Mouse (Mus musculus) liver, embryonic 11.5 days (tissue): ENCODE results near the gene Cacna1g. TPM values are rescaled to one million over a fixed set of nuclear protein-coding genes. Genes with fewer than 3 reads are reported as not detected.

Source experiments
- ATAC-seq: fragments of 200-750 bp; cut with Nextera tagmentation; replicated peaks from 2 replicates; pipeline ENCODE4 v1.8.0; 2017; ENCODE audit warnings: moderate number of reproducible peaks, mild to moderate bottlenecking, moderate TSS enrichment, moderate library complexity; ENCODE audit not compliant: low FRiP score
- DNase-seq: peaks from one replicate; pipeline ENCODE4 v3.0.0-alpha.2; 2017; ENCODE audit warnings: low spot score
- H3K27ac ChIP-seq: fragments of 300-500 bp; sonication (generic); 2 replicates; pipeline ENCODE4 v1.5.1; 2014; ENCODE audit warnings: mild to moderate bottlenecking, low read depth, low read length, control low read depth
- H3K27me3 ChIP-seq: fragments of 300-500 bp; sonication (generic); replicated peaks from 2 replicates; pipeline ENCODE4 v1.6.1; 2014; ENCODE audit warnings: low read length, mixed read lengths; ENCODE audit not compliant: control insufficient read depth, insufficient read depth
- H3K36me3 ChIP-seq: fragments of 300-500 bp; sonication (generic); 2 replicates; pipeline ENCODE4 v1.6.1; 2014; ENCODE audit warnings: mild to moderate bottlenecking, low read length, moderate library complexity, mixed read lengths; ENCODE audit not compliant: control insufficient read depth, insufficient read depth
- H3K4me1 ChIP-seq: fragments of 300-500 bp; sonication (generic); replicated peaks from 2 replicates; pipeline ENCODE4 v1.6.1; 2014; ENCODE audit warnings: low read length, mixed read lengths; ENCODE audit not compliant: control insufficient read depth, insufficient read depth
- H3K4me2 ChIP-seq: fragments of 300-500 bp; sonication (generic); 2 replicates; pipeline ENCODE4 v1.6.1; 2014; ENCODE audit warnings: mild to moderate bottlenecking, control low read depth, moderate library complexity
- H3K4me3 ChIP-seq: fragments of 300-500 bp; sonication (generic); 2 replicates; pipeline ENCODE4 v1.5.1; 2014; ENCODE audit warnings: low read depth, low read length, control low read depth
- H3K9ac ChIP-seq: fragments of 300-500 bp; sonication (generic); 2 replicates; pipeline ENCODE4 v1.6.1; 2014; ENCODE audit warnings: low read depth, low read length, control low read depth
- H3K9me3 ChIP-seq: fragments of 300-500 bp; sonication (generic); 2 replicates; pipeline ENCODE4 v1.6.1; 2016; ENCODE audit warnings: low read length, inconsistent platforms, mixed read lengths; ENCODE audit not compliant: control insufficient read depth
- WGBS: fragments of 180-500 bp; shearing (Covaris S2); extraction: QIAGEN DNeasy Blood & Tissue Kit; methylation state at CpG from one replicate; pipeline ENCODE4 v1.1.7; 2014; 5-methylcytosine and 5-hydroxymethylcytosine counted together
- polyA plus RNA-seq: library from polyadenylated mRNA; unstranded; fragments of >200 nt; fragmentation: Nextera tagmentation; extraction: Ambion mirVana; gene quantifications from 2 replicates; pipeline ENCODE4 v1.2.1, GENCODE M21; 2014

Gene Cacna1g
- polyA plus RNA-seq, 1 experiment from 2014 or later: 2.7 TPM

DNA sequence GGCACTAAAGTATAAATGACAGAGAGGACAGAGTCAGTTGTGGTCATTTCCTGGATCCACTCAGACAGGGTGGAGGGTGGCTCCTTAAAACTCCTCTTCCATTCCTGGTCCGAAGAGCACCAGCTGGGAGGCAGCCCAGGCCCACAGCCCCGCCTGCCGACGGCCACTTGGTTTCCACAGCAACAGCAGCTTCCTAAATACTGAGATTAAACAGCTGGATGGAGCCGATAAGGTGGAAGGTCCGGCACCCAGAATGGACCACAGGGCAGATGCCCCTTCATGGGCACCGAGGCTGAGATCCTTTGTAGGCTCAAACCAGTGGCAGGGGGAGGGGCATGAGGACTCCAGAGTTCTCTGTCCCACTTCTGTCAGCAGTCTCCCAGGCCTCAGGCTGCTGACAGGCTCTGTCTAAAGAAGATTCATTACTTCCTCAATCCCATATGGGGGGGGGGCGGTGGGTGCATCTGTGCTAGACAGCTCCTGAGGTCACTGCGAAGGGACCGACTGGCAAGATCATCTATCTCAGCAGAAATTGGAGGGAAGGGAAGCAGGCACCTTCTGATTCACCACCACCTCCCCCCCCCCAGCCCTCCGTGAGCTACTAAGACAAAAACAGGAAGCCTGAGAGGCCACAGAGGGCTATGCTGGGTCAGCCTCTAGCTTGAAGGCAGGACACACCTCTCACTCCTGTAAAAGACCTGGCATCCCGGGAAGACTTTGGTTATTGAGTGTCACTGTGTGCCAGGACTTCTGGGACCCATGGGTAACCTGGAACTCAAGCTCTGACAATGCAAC is 87.8 kb downstream of the Cacna1g start:
- peak; percentile 75 for ATAC-seq
- Histone ChIP-seq H3K9me3 (no peaks in the 10 kb centered on the region), H3K27ac (no peak overlapping the region), H3K4me2 (peak overlapping the region; percentile 7; the same call in 1 of the 2 replicates), H3K9ac (no peak overlapping the region), H3K4me1 (peaks cover 6% of the 10 kb centered on the region; the same call in 1 of the 2 replicates), H3K27me3 (peaks cover under 1% of the 10 kb centered on the region; the same call in 1 of the 2 replicates), H3K4me3 (no peak overlapping the region), H3K36me3 (no peaks in the 10 kb centered on the region)
- DNase-seq: peak; percentile 58
- WGBS: 12% methylated on average over 12 of the region's 12 CpGs

DNA sequence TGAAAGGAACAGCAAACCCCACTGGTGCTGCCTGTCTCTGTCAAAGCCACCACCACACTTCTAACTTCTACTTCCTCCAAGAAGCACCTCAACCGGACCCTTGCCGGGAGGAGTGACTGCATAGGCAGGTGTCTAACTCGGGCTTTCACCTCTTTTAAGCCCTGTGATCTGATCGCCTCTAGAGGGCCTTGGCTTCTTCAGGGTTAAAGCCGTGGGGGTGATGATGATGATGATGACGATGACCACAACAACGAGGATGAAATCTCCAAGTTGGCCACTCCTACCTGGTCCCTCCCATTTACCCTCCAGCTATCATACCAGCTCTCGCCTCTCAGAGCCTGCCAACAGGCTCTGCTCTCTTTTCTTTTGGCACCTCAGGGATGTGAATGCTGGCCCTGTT is 94.3 kb downstream of the Cacna1g start:
- Histone ChIP-seq H3K4me3 (no peak overlapping the region), H3K27me3 (no peaks in the 10 kb centered on the region), H3K36me3 (no peaks in the 10 kb centered on the region), H3K4me1 (no peaks in the 10 kb centered on the region), H3K4me2 (no peak overlapping the region), H3K9me3 (no peaks in the 10 kb centered on the region), H3K27ac (no peak overlapping the region), H3K9ac (no peak overlapping the region)
- ATAC-seq (no peak), DNase-seq (no peak)
- 62% methylated on average over 8 of the region's 8 CpGs for WGBS

DNA sequence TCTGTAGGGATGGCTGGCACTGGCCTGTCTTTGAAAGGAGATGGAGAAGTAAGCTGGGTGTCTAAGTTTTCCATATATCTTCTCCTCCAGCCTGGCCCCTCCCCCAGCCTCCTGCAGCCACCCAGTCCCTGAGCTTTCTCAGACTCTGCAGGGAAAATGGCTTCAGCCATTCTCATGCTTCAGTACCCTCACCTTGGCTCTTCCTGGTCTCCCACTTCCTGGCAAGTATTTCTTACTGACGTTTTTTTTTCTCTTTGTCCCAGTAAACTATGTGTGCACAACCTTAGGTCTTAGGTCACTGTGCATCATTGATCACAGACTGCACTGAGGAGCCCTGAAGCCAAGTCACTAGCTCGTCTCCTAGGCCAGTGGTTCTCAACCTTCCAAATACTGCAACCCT is 94.9 kb downstream of the Cacna1g start:
- H3K4me3 ChIP-seq: no peak overlapping the region
- DNase-seq: no peak
- no peak overlapping the region for H3K9ac ChIP-seq
- no peak overlapping the region for H3K27ac ChIP-seq
- H3K27me3 ChIP-seq: no peaks in the 10 kb centered on the region; the same call in 1 of the 2 replicates
- no peak for ATAC-seq
- no peaks in the 10 kb centered on the region for H3K9me3 ChIP-seq
- no peaks in the 10 kb centered on the region for H3K4me1 ChIP-seq
- no peaks in the 10 kb centered on the region for H3K36me3 ChIP-seq
- H3K4me2 ChIP-seq: no peak overlapping the region
- 49% methylated on average over 2 of the region's 2 CpGs for WGBS

DNA sequence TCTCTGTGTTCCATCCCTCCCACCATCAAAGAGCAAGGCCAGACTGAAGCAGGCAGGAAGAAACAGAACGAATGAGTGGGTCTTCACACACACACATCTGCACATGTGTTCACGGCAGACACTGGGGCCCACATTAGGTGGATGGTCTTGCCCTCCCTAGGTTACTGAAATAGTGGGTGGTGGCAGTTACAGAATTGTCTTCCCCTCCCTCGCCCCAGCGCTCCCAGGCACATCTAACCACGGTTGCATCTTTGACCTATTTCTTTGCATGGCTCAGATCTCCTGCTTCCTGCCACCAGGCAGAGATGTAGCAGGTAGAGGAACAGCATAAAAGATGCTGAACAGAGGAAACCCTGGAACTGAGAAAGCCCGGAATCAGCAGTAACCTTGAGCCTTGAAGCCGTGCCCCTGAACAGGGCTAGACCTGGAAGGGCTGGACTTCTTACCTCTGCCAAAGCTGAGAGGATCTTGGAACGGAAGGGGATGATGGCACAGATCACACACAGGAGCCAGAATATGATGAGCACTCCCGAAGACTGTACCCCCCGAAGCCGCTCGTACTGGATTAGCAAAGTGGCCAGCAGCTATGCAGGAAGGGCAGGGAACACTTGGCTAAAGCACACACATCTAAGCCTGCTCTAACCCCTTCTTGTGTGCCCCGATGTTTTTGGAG is 99.6 kb downstream of the Cacna1g start:
- no peak for ATAC-seq
- no peak overlapping the region for H3K9ac ChIP-seq
- WGBS: 84% methylated on average over 13 of the region's 13 CpGs

DNA sequence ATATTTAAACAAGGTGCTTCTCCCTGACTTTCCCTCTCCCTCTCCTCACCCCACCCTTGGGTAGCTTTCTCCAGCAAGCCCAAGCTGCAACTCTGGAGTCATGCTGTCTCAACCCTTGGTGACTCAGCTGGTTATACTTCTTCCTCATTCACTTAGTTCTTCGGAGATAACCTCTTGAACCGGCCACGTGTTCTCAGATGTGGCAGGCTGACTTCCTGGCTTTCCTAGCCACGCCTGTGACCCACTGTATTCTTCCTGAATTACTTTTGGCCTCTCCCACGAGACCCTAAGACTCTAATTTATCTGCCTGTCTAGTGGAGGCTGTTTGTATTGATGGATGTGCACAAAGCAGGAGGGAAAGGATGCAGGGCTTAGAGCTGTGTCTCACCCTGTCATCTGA is 103.2 kb downstream of the Cacna1g start:
- H3K27me3 ChIP-seq: peaks cover 11% of the 10 kb centered on the region
- H3K4me1 ChIP-seq: peaks cover 9% of the 10 kb centered on the region
- H3K27ac ChIP-seq: no peak overlapping the region
- peak; percentile 65 for ATAC-seq
- H3K36me3 ChIP-seq: no peaks in the 10 kb centered on the region
- no peak overlapping the region for H3K4me3 ChIP-seq
- WGBS: 7% methylated on average over 5 of the region's 5 CpGs
- H3K9me3 ChIP-seq: no peaks in the 10 kb centered on the region
- H3K9ac ChIP-seq: no peak overlapping the region
- no peak for DNase-seq
- no peak overlapping the region for H3K4me2 ChIP-seq

More for the DNA sequence above, 99.6 kb downstream of the Cacna1g start:
- H3K27me3 ChIP-seq: peaks cover 9% of the 10 kb centered on the region
- no peaks in the 10 kb centered on the region for H3K9me3 ChIP-seq
- H3K27ac ChIP-seq: no peak overlapping the region
- H3K36me3 ChIP-seq: no peaks in the 10 kb centered on the region
- H3K4me1 ChIP-seq: peaks cover 9% of the 10 kb centered on the region
- no peak overlapping the region for H3K4me3 ChIP-seq
- no peak for DNase-seq
- no peak overlapping the region for H3K4me2 ChIP-seq

DNA sequence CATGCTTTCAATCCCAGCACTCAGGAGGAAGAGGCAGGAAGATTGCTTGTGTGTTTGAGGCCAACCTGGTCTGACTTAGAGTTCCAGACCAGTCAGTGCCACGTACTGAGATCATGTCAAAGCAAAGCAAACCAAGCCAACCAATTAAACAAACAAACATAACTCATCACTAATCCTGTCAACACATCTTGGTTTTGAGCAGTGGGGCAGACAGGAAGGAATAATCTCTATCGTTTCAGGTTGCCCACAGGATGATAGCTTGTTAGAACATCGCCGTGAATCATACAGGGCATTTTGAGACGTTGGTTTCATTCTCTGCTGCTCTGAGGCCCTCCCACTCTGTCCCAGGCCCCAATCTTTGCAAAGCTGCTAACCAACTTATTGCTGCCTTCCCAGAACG is 104.0 kb downstream of the Cacna1g start:
- peaks cover 9% of the 10 kb centered on the region for H3K4me1 ChIP-seq
- DNase-seq: no peak
- H3K27ac ChIP-seq: no peak overlapping the region
- H3K36me3 ChIP-seq: no peaks in the 10 kb centered on the region
- H3K27me3 ChIP-seq: peaks cover 11% of the 10 kb centered on the region
- 57% methylated on average over 6 of the region's 6 CpGs for WGBS
- H3K9ac ChIP-seq: no peak overlapping the region
- H3K9me3 ChIP-seq: no peaks in the 10 kb centered on the region
- H3K4me2 ChIP-seq: no peak overlapping the region
- ATAC-seq: no peak
- H3K4me3 ChIP-seq: no peak overlapping the region

DNA sequence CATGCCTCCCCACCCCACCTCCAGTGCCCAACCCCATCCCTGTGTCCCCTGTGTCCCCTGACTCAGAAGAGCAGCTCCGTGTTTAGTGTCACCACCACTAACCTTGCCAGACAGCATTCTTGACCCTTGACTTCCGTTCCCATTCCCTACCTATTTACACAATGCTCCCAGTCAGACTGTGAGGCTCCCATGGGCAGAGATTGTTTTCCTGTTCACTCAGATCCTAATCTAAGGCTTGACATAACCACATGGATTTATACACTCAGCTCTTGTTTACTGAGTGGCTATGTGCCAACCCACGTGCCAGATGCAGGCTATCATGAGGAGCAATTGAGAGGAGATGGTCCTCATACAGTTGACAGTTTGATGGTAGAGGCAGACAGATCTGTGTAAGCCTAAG is 108.7 kb downstream of the Cacna1g start:
- Histone ChIP-seq H3K4me1 (peaks cover 1% of the 10 kb centered on the region), H3K36me3 (no peaks in the 10 kb centered on the region)
- DNase-seq: no peak

DNA sequence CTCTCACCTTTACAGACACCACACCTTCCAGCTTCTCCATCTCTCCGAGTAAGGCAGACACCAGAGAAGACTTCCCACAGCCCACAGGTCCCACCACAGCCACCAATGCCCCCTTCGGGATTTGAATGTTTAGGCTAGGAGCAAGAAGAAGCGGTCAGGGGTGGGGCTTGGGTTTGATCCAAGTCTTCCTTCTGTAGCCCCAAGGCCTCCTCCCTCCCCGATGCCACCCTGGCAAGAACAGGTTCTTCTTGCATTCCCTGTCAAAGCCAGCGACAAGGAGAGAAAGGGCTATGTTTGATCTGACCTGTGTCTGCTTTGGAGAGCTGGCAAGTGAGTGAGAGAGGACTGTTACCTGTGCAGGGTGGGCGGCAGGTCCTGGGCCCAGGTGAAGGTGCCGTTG is 110.3 kb downstream of the Cacna1g start:
- Histone ChIP-seq H3K4me2 (no peak overlapping the region), H3K27ac (no peak overlapping the region), H3K4me1 (no peaks in the 10 kb centered on the region), H3K9me3 (no peaks in the 10 kb centered on the region), H3K9ac (no peak overlapping the region), H3K27me3 (0 out of 2 replicates have a peak, but pooled peaks cover 4% of the 10 kb centered on the region), H3K36me3 (no peaks in the 10 kb centered on the region), H3K4me3 (no peak overlapping the region)
- 75% methylated on average over 7 of the region's 7 CpGs for WGBS
- no peak for ATAC-seq
- no peak for DNase-seq

More for the DNA sequence above, 108.7 kb downstream of the Cacna1g start:
- ATAC-seq: no peak; the same call in 1 of the 2 replicates
- 0 out of 2 replicates have a peak, but pooled peaks cover 2% of the 10 kb centered on the region for H3K27me3 ChIP-seq
- H3K4me2 ChIP-seq: no peak overlapping the region
- H3K9me3 ChIP-seq: no peaks in the 10 kb centered on the region
- 69% methylated on average over 3 of the region's 3 CpGs for WGBS
- H3K4me3 ChIP-seq: no peak overlapping the region
- no peak overlapping the region for H3K27ac ChIP-seq
- H3K9ac ChIP-seq: no peak overlapping the region
